Mouse (Mus musculus) 3T3-L1 (cell line): Measurements from ENCODE around the gene Gm17545.

ENCODE experiments used
- DNase-seq: peaks from one replicate; pipeline ENCODE4 v3.0.0-alpha.2; 2015; ENCODE audit warnings: low read depth, low spot score

The Gm17545 gene

GRCm38 (mm10) chr9:22494203-22494807, 40.2 kb downstream of the Gm17545 start:
- DNase-seq = no peak

- no peak for DNase-seq
Observed at GRCm38 (mm10) chr9:22495133-22495532, 41.0 kb downstream of the Gm17545 start.

DNA sequence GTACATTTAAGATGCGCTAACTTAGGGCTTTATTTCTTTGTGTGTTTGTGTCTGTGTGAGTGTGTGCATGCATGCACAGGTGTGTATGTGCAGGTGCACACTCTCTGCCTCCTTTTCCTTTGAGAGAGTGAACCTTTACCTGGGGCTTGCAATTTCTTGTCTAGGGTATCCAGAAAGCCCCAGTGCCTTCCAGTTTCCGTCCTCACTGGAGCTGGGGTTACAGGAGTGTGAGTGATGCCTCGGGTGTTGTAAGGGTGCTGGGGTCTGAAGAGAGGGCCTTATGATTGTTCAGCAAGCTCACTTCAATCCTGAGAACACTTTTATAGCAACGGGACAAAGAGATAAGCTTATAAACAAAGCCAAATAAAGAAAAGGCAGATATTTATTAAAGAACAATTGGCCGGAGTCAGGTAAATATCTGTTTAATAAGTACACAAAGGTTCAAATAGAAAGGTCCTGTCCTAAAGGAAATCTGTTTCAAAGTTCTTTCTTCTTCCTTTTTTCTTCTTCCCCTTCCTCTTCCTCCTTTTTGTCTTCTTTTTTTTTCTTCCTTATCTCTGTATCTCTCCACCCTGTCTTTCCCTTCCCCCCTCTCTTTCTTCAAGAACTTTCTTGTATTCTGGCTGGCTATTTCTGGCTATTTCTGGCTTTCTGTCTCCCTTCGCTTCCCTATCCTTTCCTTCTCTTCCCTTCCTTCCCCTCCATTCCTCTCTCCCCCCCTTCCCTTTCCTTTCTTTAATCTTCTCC, 43.1 kb downstream of the Gm17545 start:
- no peak for DNase-seq

DNA sequence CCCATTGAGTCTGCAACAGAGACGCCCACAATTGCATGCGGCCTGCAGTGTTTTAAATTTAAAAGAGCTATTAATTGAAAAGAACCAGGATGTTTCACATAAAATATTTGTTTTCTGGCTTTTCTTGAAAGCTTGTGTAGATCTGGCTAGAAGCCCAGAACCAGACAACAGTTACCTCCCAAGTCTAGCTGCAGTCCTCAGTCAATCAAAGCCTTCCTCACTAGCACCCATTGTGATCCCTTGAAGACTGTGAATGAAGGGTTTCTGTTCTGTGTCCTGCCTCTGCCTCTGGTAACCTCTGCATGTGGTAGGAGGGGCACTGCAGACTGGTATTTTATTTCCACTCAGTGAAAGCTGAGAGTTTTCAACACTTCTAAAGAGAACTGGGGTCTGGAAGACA, 48.9 kb downstream of the Gm17545 start:
- no peak for DNase-seq

GRCm38 (mm10) chr9:22503581-22503980, 49.5 kb downstream of the Gm17545 start:
- no peak for DNase-seq

GRCm38 (mm10) chr9:22505574-22505973, 51.5 kb downstream of the Gm17545 start:
- DNase-seq = no peak
